Mouse (Mus musculus) C2C12 (cell line): ENCODE results near the gene Msi2.

Experiments used
- CEBPB ChIP-seq: IDR thresholded peaks from one replicate; pipeline ENCODE4 v1.6.1; 2011; ENCODE audit warnings: low read depth, mild to moderate bottlenecking, control low read depth, moderate library complexity
- CTCF ChIP-seq: IDR thresholded peaks from one replicate; pipeline ENCODE4 v1.5.1; 2011; ENCODE audit not compliant: control insufficient read depth, insufficient read depth, insufficient read length
- MAX ChIP-seq: IDR thresholded peaks from one replicate; pipeline ENCODE4 v1.6.1; 2011; ENCODE audit warnings: mild to moderate bottlenecking, control low read depth
- MYOD1 ChIP-seq: IDR thresholded peaks from one replicate; pipeline ENCODE4 v1.6.1; 2011; ENCODE audit warnings: low read depth; ENCODE audit not compliant: control insufficient read depth, insufficient read length
- MYOG ChIP-seq: IDR thresholded peaks from one replicate; pipeline ENCODE4 v1.6.1; 2011; ENCODE audit not compliant: control insufficient read depth, insufficient read length; ENCODE audit errors: extremely low read depth
- USF1 ChIP-seq: IDR thresholded peaks from one replicate; pipeline ENCODE4 v1.6.1; 2011; ENCODE audit warnings: low read depth, mild to moderate bottlenecking, control low read depth, moderate library complexity

DNA sequence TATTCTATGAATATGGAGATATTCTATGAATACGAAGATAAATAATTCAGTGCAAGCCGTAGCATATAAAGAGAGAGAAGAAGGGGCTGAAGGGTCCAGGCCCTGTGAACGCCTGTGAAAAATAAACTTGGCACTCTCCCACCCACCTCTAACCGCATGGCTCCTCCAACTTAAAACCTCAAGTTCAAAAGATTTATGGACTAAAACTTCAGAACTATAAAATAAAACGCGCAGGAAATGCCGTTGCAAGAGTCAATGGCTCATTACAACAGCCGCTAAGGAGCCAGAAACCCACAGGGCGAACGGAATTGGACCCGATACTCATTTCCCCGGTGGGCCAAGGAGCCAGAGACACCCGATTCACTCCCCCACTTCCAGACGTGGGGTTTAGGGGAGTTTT, 93.2 kb downstream of the Msi2 start:
- no peak for TF ChIP-seq CTCF
- TF ChIP-seq USF1 = no peak
- TF ChIP-seq MYOD1 = no peak
- no peak for TF ChIP-seq MYOG
- TF ChIP-seq CEBPB = no peak
- TF ChIP-seq MAX = no peak
